Mouse (Mus musculus): ENCODE measurements around the gene Ssxb3. TPM values are rescaled to one million over a fixed set of nuclear protein-coding genes. Genes with fewer than 3 reads are reported as not detected.
"Not testable (repeated sequence)": the region's sequence is repeated elsewhere in the genome, so short reads cannot be mapped to it uniquely, and the experiment has no call there.

Ssxb3 gene
- total RNA-seq (2021) = not detected
- long read RNA-seq, experiment 1 = 0 reads
- long read RNA-seq, experiment 2 = 0 reads

GRCm38 (mm10) chrX:8591716-8592115, at the start of gene Ssxb3:
Gene Ssxb3 (minus strand): TSS chrX:8591816.
- not testable (repeated sequence) for DNase-seq

DNA sequence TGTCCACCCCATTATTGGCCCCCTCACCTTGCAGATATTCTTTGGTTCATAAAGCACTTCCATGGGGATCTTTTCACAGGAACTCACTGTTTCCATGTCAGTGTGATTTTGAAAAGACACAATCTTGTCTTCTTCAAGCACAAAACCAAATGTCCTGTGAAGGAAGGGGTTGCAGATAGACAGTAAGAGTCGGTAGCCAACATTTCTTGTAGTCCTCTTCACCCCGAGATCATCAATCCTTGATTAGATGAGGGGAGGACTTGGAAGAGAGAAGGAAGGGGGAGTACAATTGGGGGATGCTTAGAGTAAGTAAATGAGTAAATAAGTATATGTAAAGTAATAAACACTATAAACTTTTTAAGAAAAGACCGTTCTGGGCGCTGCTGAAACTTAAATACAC, 43.5 kb downstream of the Ssxb3 start, which contains the start of gene Ssxb6:
Ssxb6 (minus strand) TSS at position 101 of the 400 bp plus-strand sequence.
- DNase-seq = not testable (repeated sequence)

More at GRCm38 (mm10) chrX:8591716-8592115, at the start of gene Ssxb3:
- intact Hi-C loops (cut with DNase I) = not testable (repeated sequence)

More for the DNA sequence above, 43.5 kb downstream of the Ssxb3 start, which contains the start of gene Ssxb6:
- intact Hi-C loops (cut with DNase I) = loop anchor here (10.0 kb wide), 1 partner anchor 117 kb away; no protein-coding TSS in a partner anchor

Other genes starting within 250 kb of the Ssxb3 start
- gene Ssxb9, start 224.8 kb downstream of the Ssxb3 start, total RNA-seq (2021) = not detected
- gene Ssxb1, start 178.5 kb downstream of the Ssxb3 start, total RNA-seq (2021) = not detected
- not detected for gene Ssxb2, start 130.1 kb downstream of the Ssxb3 start, total RNA-seq (2021)
- not detected for gene Gm14459, start 66.9 kb downstream of the Ssxb3 start, total RNA-seq (2021)
- not detected for gene Ssxb6, start 43.6 kb downstream of the Ssxb3 start, total RNA-seq (2021)
- gene Ssxb8, start 99.0 kb upstream of the Ssxb3 start, total RNA-seq (2021) = not detected
- gene Ssx9, start 156.6 kb upstream of the Ssxb3 start, total RNA-seq (2021) = not detected
- not detected for gene Ssxb5, start 211.9 kb upstream of the Ssxb3 start, total RNA-seq (2021)